Mouse (Mus musculus) limb, embryonic 14.5 days (tissue): ENCODE results near the gene Susd2. TPM values are rescaled to one million over a fixed set of nuclear protein-coding genes. Genes with fewer than 3 reads are reported as not detected.
A peak's percentile ranks its signal among the peaks of the same experiment; 100 is the strongest.

Experiments used
- ATAC-seq: fragments of 200-750 bp; cut with Nextera tagmentation; 2 replicates; pipeline ENCODE4 v1.8.0; 2017; ENCODE audit warnings: low read depth, moderate number of reproducible peaks, moderate TSS enrichment; ENCODE audit not compliant: low FRiP score
- DNase-seq: peaks from one replicate; pipeline ENCODE4 v3.0.0-alpha.2; 2015; ENCODE audit warnings: low spot score
- H3K27ac ChIP-seq: fragments of 300-500 bp; sonication (generic); replicated peaks from 2 replicates; pipeline ENCODE4 v1.5.1; 2014; ENCODE audit warnings: low read depth, mild to moderate bottlenecking, low read length, moderate library complexity, mixed read lengths
- H3K27me3 ChIP-seq: fragments of 300-500 bp; sonication (generic); 2 replicates; pipeline ENCODE4 v1.6.1; 2014; ENCODE audit warnings: low read length, mixed read lengths; ENCODE audit not compliant: control insufficient read depth, insufficient read depth
- H3K36me3 ChIP-seq: fragments of 300-500 bp; sonication (generic); 2 replicates; pipeline ENCODE4 v1.6.1; 2014; ENCODE audit warnings: mild to moderate bottlenecking, low read length, moderate library complexity, mixed read lengths; ENCODE audit not compliant: control insufficient read depth, insufficient read depth
- H3K4me1 ChIP-seq: fragments of 300-500 bp; sonication (generic); 2 replicates; pipeline ENCODE4 v1.6.1; 2014; ENCODE audit warnings: antibody characterized with exemption, low read length, mixed read lengths; ENCODE audit not compliant: control insufficient read depth, insufficient read depth
- H3K4me2 ChIP-seq: fragments of 300-500 bp; sonication (generic); replicated peaks from 2 replicates; pipeline ENCODE4 v1.6.1; 2014; ENCODE audit warnings: low read depth, mild to moderate bottlenecking, low read length, moderate library complexity; ENCODE audit not compliant: severe bottlenecking
- H3K4me3 ChIP-seq: fragments of 300-500 bp; sonication (generic); replicated peaks from 2 replicates; pipeline ENCODE4 v1.5.1; 2014; ENCODE audit warnings: low read length
- H3K9ac ChIP-seq: fragments of 300-500 bp; sonication (generic); 2 replicates; pipeline ENCODE4 v1.6.1; 2014; ENCODE audit warnings: mild to moderate bottlenecking, low read depth, low read length, moderate library complexity; ENCODE audit not compliant: severe bottlenecking
- H3K9me3 ChIP-seq: fragments of 300-500 bp; sonication (generic); 2 replicates; pipeline ENCODE4 v1.6.1; 2016; ENCODE audit warnings: low read length; ENCODE audit not compliant: control insufficient read depth
- POLR2A ChIP-seq: fragments of 200-500 bp; IDR thresholded peaks from 2 replicates; pipeline ENCODE4 v1.8.0; 2012; ENCODE audit warnings: inconsistent platforms, mild to moderate bottlenecking, moderate library complexity, borderline replicate concordance; ENCODE audit not compliant: insufficient read depth, insufficient read length; ENCODE audit errors: extremely low read depth
- whole genome bisulfite sequencing: fragments of 180-500 bp; shearing (Covaris S2); extraction: QIAGEN DNeasy Blood & Tissue Kit; methylation state at CpG from one replicate; pipeline ENCODE4 v1.1.7; 2014; 5-methylcytosine and 5-hydroxymethylcytosine counted together
- polyA plus RNA-seq, 2 experiments: library from polyadenylated mRNA; depleted of rRNA in 1 of 2; stranded (reverse) in 1 of 2; unstranded in 1 of 2; fragments of >200 nt; fragmentation: Nextera tagmentation in 1 of 2; extraction: Ambion mirVana in 1 of 2; gene quantifications; 2 replicates each; pipeline versions ENCODE4 v1.2.1 to v1.2.3; 2012 to 2014

Gene Susd2
- polyA plus RNA-seq (2012; rRNA removed) = 5.3 and 5.9 TPM in 2 replicates
- 5.2 and 6.3 TPM in 2 replicates for polyA plus RNA-seq (2014; fragmentation: Nextera tagmentation; extraction: Ambion mirVana)

- TF ChIP-seq POLR2A = no peak
- DNase-seq (no peak), ATAC-seq (peak; percentile 53; the same call in 1 of the 2 replicates)
- Histone ChIP-seq H3K4me3 (no peak within 1 kb of the TSS), H3K9ac (peak within 1 kb of the TSS; percentile 32; the same call in 1 of the 2 replicates), H3K4me1 (peaks cover 4% of the 10 kb centered on the region; the same call in 1 of the 2 replicates), H3K36me3 (peaks cover 18% of the 10 kb centered on the region), H3K9me3 (no peaks in the 10 kb centered on the region), H3K27ac (no peak within 1 kb of the TSS), H3K27me3 (no peaks in the 10 kb centered on the region), H3K4me2 (peak within 1 kb of the TSS; percentile 24)
- 5% methylated on average over 11 of the region's 11 CpGs for WGBS
These were observed at the start of gene Susd2 for GRCm38 (mm10) chr10:75643741-75644343. TSS of gene Susd2 (minus strand) at chr10:75644008.

GRCm38 (mm10) chr10:75688598-75688997 is 44.8 kb upstream of the Susd2 start:
- no peak for TF ChIP-seq POLR2A
- WGBS = 89% methylated on average over 2 of the region's 2 CpGs
- H3K27ac ChIP-seq = no peak overlapping the region
- ATAC-seq (no peak), DNase-seq (no peak)
- H3K27me3 ChIP-seq = no peaks in the 10 kb centered on the region
- H3K36me3 ChIP-seq = peaks cover 51% of the 10 kb centered on the region
- no peak overlapping the region for H3K4me3 ChIP-seq
- H3K4me2 ChIP-seq = no peak overlapping the region
- H3K9me3 ChIP-seq = no peaks in the 10 kb centered on the region
- H3K9ac ChIP-seq = no peak overlapping the region
- H3K4me1 ChIP-seq = no peaks in the 10 kb centered on the region

GRCm38 (mm10) chr10:75686724-75687123 is 42.9 kb upstream of the Susd2 start:
- H3K36me3 ChIP-seq = peaks cover 48% of the 10 kb centered on the region
- DNase-seq (no peak), ATAC-seq (no peak)
- no peaks in the 10 kb centered on the region for H3K4me1 ChIP-seq
- no peaks in the 10 kb centered on the region for H3K9me3 ChIP-seq
- H3K4me2 ChIP-seq = no peak overlapping the region
- H3K27me3 ChIP-seq = no peaks in the 10 kb centered on the region
- H3K9ac ChIP-seq = no peak overlapping the region
- no peak overlapping the region for H3K27ac ChIP-seq
- WGBS = 79% methylated on average over 4 of the region's 4 CpGs
- TF ChIP-seq POLR2A = no peak
- no peak overlapping the region for H3K4me3 ChIP-seq

GRCm38 (mm10) chr10:75684035-75685004 is 40.5 kb upstream of the Susd2 start:
- no peak for TF ChIP-seq POLR2A
- ATAC-seq (no peak), DNase-seq (no peak)
- H3K27ac ChIP-seq = no peak overlapping the region
- H3K4me2 ChIP-seq = no peak overlapping the region
- H3K4me3 ChIP-seq = no peak overlapping the region
- H3K9ac ChIP-seq = no peak overlapping the region
- H3K36me3 ChIP-seq = peaks cover 41% of the 10 kb centered on the region
- H3K27me3 ChIP-seq = no peaks in the 10 kb centered on the region
- 67% methylated on average over 12 of the region's 12 CpGs for WGBS
- H3K9me3 ChIP-seq = no peaks in the 10 kb centered on the region
- H3K4me1 ChIP-seq = no peaks in the 10 kb centered on the region

- peaks cover 35% of the 10 kb centered on the region for H3K36me3 ChIP-seq
- 88% methylated on average over 10 of the region's 10 CpGs for WGBS
These were observed 36.8 kb upstream of the Susd2 start for GRCm38 (mm10) chr10:75680574-75681001.

More at GRCm38 (mm10) chr10:75680574-75681001, 36.8 kb upstream of the Susd2 start:
- no peaks in the 10 kb centered on the region for H3K27me3 ChIP-seq
- ATAC-seq (no peak), DNase-seq (no peak)
- H3K4me2 ChIP-seq = no peak overlapping the region
- H3K4me3 ChIP-seq = no peak overlapping the region
- no peaks in the 10 kb centered on the region for H3K4me1 ChIP-seq
- no peaks in the 10 kb centered on the region for H3K9me3 ChIP-seq
- no peak overlapping the region for H3K9ac ChIP-seq
- no peak for TF ChIP-seq POLR2A
- no peak overlapping the region for H3K27ac ChIP-seq
